Mouse (Mus musculus) MEL (cell line): Measurements from ENCODE around the gene Cage1. TPM values are rescaled to one million over a fixed set of nuclear protein-coding genes. Genes with fewer than 3 reads are reported as not detected.

Experiments used
- DNase-seq: peaks from one replicate; pipeline ENCODE4 v3.0.0; 2011; ENCODE audit warnings: low read depth, low spot score
- H3K27ac ChIP-seq: 2 replicates; pipeline ENCODE4 v1.5.1; 2012; ENCODE audit warnings: low read depth, mild to moderate bottlenecking, control low read depth, low read length, moderate library complexity; ENCODE audit not compliant: control insufficient read depth
- H3K27me3 ChIP-seq, 2 experiments: fragments of 150-350 bp in 1 of 2; sonication (generic) in 1 of 2; 2 replicates each; pipeline ENCODE4 v1.6.1; 2012; ENCODE audit warnings: low read length in 2 of 2, mild to moderate bottlenecking in 2 of 2, improper control_type of control experiment in 1 of 2, moderate library complexity in 1 of 2; ENCODE audit not compliant: insufficient read depth in 2 of 2, control insufficient read depth in 1 of 2
- H3K36me3 ChIP-seq, 2 experiments: 2 replicates each; pipeline ENCODE4 v1.6.1; 2012 to 2014; ENCODE audit warnings: low read length in 2 of 2, improper control_type of control experiment in 1 of 2, inconsistent platforms in 1 of 2, mild to moderate bottlenecking in 1 of 2; ENCODE audit not compliant: insufficient read depth in 2 of 2, control insufficient read depth in 1 of 2
- H3K4me1 ChIP-seq, 2 experiments: fragments of 150-350 bp in 1 of 2; sonication (generic) in 1 of 2; 2 replicates each; pipeline ENCODE4 v1.6.1; 2012; ENCODE audit warnings: low read length in 2 of 2, improper control_type of control experiment in 1 of 2, mild to moderate bottlenecking in 1 of 2; ENCODE audit not compliant: insufficient read depth in 2 of 2, control insufficient read depth in 1 of 2
- H3K4me3 ChIP-seq, 2 experiments: fragments of 150-350 bp in 1 of 2; sonication (generic) in 1 of 2; 2 replicates each; pipeline ENCODE4 v1.5.1; 2012; ENCODE audit warnings: low read depth in 2 of 2, low read length in 2 of 2, mild to moderate bottlenecking in 2 of 2, moderate library complexity in 2 of 2, control low read depth in 1 of 2, improper control_type of control experiment in 1 of 2; ENCODE audit not compliant: control insufficient read depth in 1 of 2, insufficient read depth in 1 of 2
- H3K79me2 ChIP-seq: 2 replicates; pipeline ENCODE4 v1.6.1; 2012; ENCODE audit warnings: mild to moderate bottlenecking, low read length, moderate library complexity; ENCODE audit not compliant: control insufficient read depth, poor library complexity, insufficient read depth
- H3K9ac ChIP-seq: 2 replicates; pipeline ENCODE4 v1.6.1; 2012; ENCODE audit warnings: low read depth, mild to moderate bottlenecking, control low read depth, low read length, moderate library complexity; ENCODE audit not compliant: control insufficient read depth, poor library complexity, severe bottlenecking
- H3K9me3 ChIP-seq: fragments of 150-350 bp; sonication (generic); replicated peaks from 2 replicates; pipeline ENCODE4 v1.6.1; 2012; ENCODE audit warnings: mild to moderate bottlenecking, low read length, improper control_type of control experiment, moderate library complexity; ENCODE audit not compliant: insufficient read depth
- CHD1 ChIP-seq: IDR thresholded peaks from 2 replicates; pipeline ENCODE4 v1.6.1; 2012; ENCODE audit warnings: low read depth, mild to moderate bottlenecking, inconsistent platforms, low read length, improper control_type of control experiment
- CHD2 ChIP-seq: IDR thresholded peaks from 2 replicates; pipeline ENCODE4 v1.6.1; 2011; ENCODE audit warnings: low read length, improper control_type of control experiment
- E2F4 ChIP-seq: IDR thresholded peaks from 2 replicates; pipeline ENCODE4 v1.6.1; 2011; ENCODE audit warnings: low read depth, low read length, improper control_type of control experiment, borderline replicate concordance
- EP300 ChIP-seq, 2 experiments: IDR thresholded peaks; 2 replicates each; pipeline ENCODE4 v1.6.1; 2011; ENCODE audit warnings: improper control_type of control experiment in 2 of 2, low read length in 2 of 2, low read depth in 1 of 2, mild to moderate bottlenecking in 1 of 2
- GABPA ChIP-seq: IDR thresholded peaks from 2 replicates; pipeline ENCODE4 v1.6.1; 2012; ENCODE audit warnings: low read depth, mild to moderate bottlenecking, inconsistent platforms, low read length, improper control_type of control experiment, moderate library complexity
- GATA1 ChIP-seq: IDR thresholded peaks from 2 replicates; pipeline ENCODE4 v1.6.1; 2011; ENCODE audit warnings: low read depth, low read length, improper control_type of control experiment
- KAT2A ChIP-seq: conservative IDR thresholded peaks from 2 replicates; pipeline ENCODE4 v1.6.1; 2012; ENCODE audit warnings: low read depth, low read length, improper control_type of control experiment, inconsistent platforms
- MXI1 ChIP-seq: IDR thresholded peaks from 2 replicates; pipeline ENCODE4 v1.6.1; 2011; ENCODE audit warnings: mild to moderate bottlenecking, low read depth, low read length, improper control_type of control experiment
- MYB ChIP-seq: IDR thresholded peaks from 2 replicates; pipeline ENCODE4 v1.6.1; 2011; ENCODE audit warnings: mild to moderate bottlenecking, low read depth, low read length, improper control_type of control experiment
- MYC ChIP-seq: IDR thresholded peaks from 2 replicates; pipeline ENCODE4 v1.6.1; 2011; ENCODE audit warnings: low read depth, mild to moderate bottlenecking, low read length, improper control_type of control experiment, moderate library complexity
- NRF1 ChIP-seq: IDR thresholded peaks from 2 replicates; pipeline ENCODE4 v1.6.1; 2014; ENCODE audit warnings: low read depth, mild to moderate bottlenecking, inconsistent platforms, low read length, improper control_type of control experiment, moderate library complexity; ENCODE audit not compliant: poor library complexity, insufficient read depth, severe bottlenecking
- POLR2AphosphoS2 ChIP-seq: IDR thresholded peaks from 2 replicates; pipeline ENCODE4 v1.6.1; 2011; ENCODE audit warnings: low read length, improper control_type of control experiment
- RAD21 ChIP-seq: IDR thresholded peaks from 2 replicates; pipeline ENCODE4 v1.6.1; 2011; ENCODE audit warnings: mild to moderate bottlenecking, low read depth, low read length, improper control_type of control experiment
- RCOR1 ChIP-seq: IDR thresholded peaks from 2 replicates; pipeline ENCODE4 v1.6.1; 2012; ENCODE audit warnings: low read depth, mild to moderate bottlenecking, inconsistent platforms, low read length, improper control_type of control experiment
- TAL1 ChIP-seq: IDR thresholded peaks from 2 replicates; pipeline ENCODE4 v1.6.1; 2012; ENCODE audit warnings: mild to moderate bottlenecking, inconsistent platforms, low read length, moderate library complexity, mixed read lengths
- USF1 ChIP-seq: IDR thresholded peaks from 2 replicates; pipeline ENCODE4 v1.6.1; 2014; ENCODE audit warnings: low read depth, mild to moderate bottlenecking, inconsistent platforms, low read length, improper control_type of control experiment, moderate library complexity
- ZC3H11A ChIP-seq: IDR thresholded peaks from 2 replicates; pipeline ENCODE4 v1.6.1; 2012; ENCODE audit warnings: low read depth, mild to moderate bottlenecking, inconsistent platforms, low read length, improper control_type of control experiment
- ZKSCAN1 ChIP-seq: IDR thresholded peaks from 2 replicates; pipeline ENCODE4 v1.6.1; 2012; ENCODE audit warnings: low read depth, mild to moderate bottlenecking, inconsistent platforms, low read length, improper control_type of control experiment, moderate library complexity
- ZMIZ1 ChIP-seq: IDR thresholded peaks from 2 replicates; pipeline ENCODE4 v1.6.1; 2012; ENCODE audit warnings: low read depth, mild to moderate bottlenecking, inconsistent platforms, low read length, improper control_type of control experiment, moderate library complexity
- polyA plus RNA-seq, 2 experiments: library from polyadenylated mRNA; stranded (reverse) in 1 of 2; unstranded in 1 of 2; fragments of >175 nt in 1 of 2; fragments of >200 nt in 1 of 2; gene quantifications; 2 replicates each; pipeline versions ENCODE4 v1.2.1 to v1.2.4; 2012; ENCODE audit warnings: low replicate concordance in 2 of 2, low read depth in 1 of 2; ENCODE audit not compliant: insufficient read length in 2 of 2, insufficient read depth in 1 of 2, missing spikeins in 1 of 2
- total RNA-seq: library from RNA; depleted of rRNA; stranded (reverse); fragments of 300-350 nt; gene quantifications from 2 replicates; pipeline ENCODE4 v1.2.3, GENCODE M21; 2012

The Cage1 gene
- total and polyA plus RNA-seq, 3 experiments: 0.78 to 1.0 TPM; not detected in 1

- Histone ChIP-seq H3K4me1 (peaks cover 0 to 9% of the 10 kb centered on the region in 2 experiments; a peak in 2 of 4 replicates), H3K9ac (no peak overlapping the region), H3K27me3 (peaks cover 0 to 2% of the 10 kb centered on the region in 2 experiments; a peak in 1 of 4 replicates), H3K4me3 (no peak overlapping the region), H3K36me3 (peaks cover 0 to 6% of the 10 kb centered on the region in 2 experiments; a peak in 2 of 4 replicates), H3K79me2 (no peaks in the 10 kb centered on the region), H3K9me3 (no peaks in the 10 kb centered on the region), H3K27ac (no peak overlapping the region)
- TF ChIP-seq GATA1 (peak; percentile 30; the same call in 1 of the 2 replicates), POLR2AphosphoS2 (no peak), RCOR1 (peak; percentile 62; the same call in 1 of the 2 replicates), MYB (0 out of 2 replicates have a peak, but pooled peaks have one; percentile 18), MXI1 (no peak), EP300 (IDR thresholded peaks at IDR 0.05; ENCODE audit: low read depth in 1 of 2, low read length in 2 of 2) (peak in 1 of 2 experiments; percentile 61; a peak in 2 of 4 replicates), MYC (no peak), CHD2 (no peak), TAL1 (peak; percentile 32), CHD1 (no peak)
- peak; percentile 21 for DNase-seq
Observed at GRCm38 (mm10) chr13:38073374-38074307, 36.8 kb upstream of the Cage1 start.

GRCm38 (mm10) chr13:38070945-38071344, 34.1 kb upstream of the Cage1 start:
- no peaks in the 10 kb centered on the region for H3K9me3 ChIP-seq
- H3K9ac ChIP-seq: no peak overlapping the region
- H3K27ac ChIP-seq: no peak overlapping the region
- H3K36me3 ChIP-seq: peaks cover 0 to 6% of the 10 kb centered on the region in 2 experiments; a peak in 2 of 4 replicates
- DNase-seq: no peak
- no peaks in the 10 kb centered on the region for H3K79me2 ChIP-seq
- no peak overlapping the region for H3K4me3 ChIP-seq
- TF ChIP-seq MXI1 (no peak), GATA1 (no peak), E2F4 (no peak), RAD21 (no peak), NRF1 (no peak), ZC3H11A (no peak), RCOR1 (no peak), ZKSCAN1 (no peak), USF1 (no peak), KAT2A (no peak), ZMIZ1 (no peak), GABPA (no peak)
- peaks cover 0 to 9% of the 10 kb centered on the region in 2 experiments; a peak in 2 of 4 replicates for H3K4me1 ChIP-seq
- no peaks in the 10 kb centered on the region for H3K27me3 ChIP-seq
